Mouse (Mus musculus) neutrophil, adult 65 days (primary cell): Measurements from ENCODE around the gene Hist2h3c2. TPM values are rescaled to one million over a fixed set of nuclear protein-coding genes. Genes with fewer than 3 reads are reported as not detected.

ENCODE experiments used
- total RNA-seq: library from RNA; stranded (reverse); gene quantifications from 2 replicates; pipeline ENCODE4 v1.2.4, GENCODE M21; 2023

Gene Hist2h3c2
- 234 and 345 TPM in 2 replicates for total RNA-seq

DNA sequence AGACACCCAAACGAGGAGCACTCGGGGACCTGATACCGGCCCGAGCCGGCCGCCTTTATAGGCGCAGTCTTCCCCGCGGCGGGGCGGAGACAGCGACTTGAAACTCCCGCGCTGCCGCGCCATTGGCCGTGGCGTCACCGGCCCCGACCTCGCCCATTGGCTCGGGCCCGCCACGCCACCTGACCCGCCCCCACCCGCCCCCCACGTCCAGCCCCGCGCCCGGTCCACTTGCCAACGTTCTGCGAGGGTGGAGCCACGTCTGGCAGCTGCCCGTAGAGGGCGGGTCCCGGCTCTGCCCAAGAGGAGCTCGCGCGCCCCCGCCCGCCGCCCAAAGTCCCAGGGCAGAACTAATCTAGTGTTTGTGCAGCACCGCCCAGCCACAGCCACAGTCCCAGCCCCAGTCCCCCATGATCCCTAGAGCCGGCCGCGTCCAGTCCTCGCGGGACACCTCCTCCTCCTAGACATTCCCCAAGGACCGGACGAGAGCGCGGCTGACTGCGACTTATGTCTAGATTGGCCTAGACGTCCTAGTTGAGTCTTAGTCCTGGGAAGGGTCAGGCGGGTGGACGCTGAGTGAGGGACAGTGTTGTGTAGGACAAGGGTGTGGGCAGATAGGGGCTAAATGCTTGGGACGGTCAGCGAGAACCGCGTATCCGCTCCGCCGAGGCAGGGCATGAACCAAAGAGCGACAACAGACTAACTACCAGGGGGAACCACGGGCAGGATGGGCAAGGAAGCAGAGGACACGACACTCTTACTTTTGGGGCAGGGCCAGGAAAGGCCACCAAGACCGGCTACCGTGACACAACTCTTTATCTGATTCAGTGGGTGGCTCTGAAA, at the start of gene Hist2h3c2:
TSS of gene Hist2h3c2 (minus strand) at position 174 of the 840 bp plus-strand sequence.

DNA sequence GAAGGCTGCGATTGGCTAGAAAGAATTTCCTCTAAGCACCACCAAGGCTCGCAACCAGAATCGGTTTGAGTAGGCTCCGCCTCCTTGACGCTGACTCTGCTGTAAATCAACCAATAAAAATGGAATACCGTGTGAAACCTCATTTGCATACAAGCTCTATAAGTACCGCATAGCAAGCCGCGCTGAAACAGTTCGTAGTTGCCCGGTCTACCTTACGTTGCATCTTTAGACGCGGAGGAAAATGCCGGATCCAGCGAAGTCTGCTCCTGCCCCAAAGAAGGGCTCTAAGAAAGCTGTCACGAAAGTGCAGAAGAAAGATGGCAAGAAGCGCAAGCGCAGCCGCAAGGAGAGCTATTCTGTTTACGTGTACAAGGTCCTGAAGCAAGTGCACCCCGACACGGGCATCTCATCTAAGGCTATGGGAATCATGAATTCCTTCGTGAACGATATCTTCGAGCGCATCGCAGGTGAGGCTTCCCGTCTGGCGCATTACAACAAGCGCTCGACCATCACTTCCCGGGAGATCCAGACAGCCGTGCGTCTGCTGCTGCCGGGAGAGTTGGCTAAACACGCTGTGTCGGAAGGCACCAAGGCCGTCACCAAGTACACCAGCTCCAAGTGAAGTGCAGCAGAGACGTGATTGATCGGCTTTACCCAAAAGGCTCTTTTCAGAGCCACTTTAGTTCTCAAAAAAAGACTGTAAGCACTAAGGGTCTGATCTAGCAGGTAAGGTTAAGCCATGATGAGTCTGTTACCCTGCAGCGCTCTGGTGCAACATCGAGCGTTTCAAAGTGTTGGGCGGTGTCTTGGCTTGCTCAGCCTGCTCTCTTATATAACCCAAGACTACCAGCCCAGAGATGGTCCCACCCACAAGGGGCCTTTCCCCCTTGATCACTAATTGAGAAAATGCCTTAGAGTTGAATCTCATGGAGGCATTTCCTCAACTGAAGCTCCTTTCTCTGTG, 30.9 kb upstream of the Hist2h3c2 start, which contains the start of gene Hist2h2bb:
TSS of gene Hist2h2bb (plus strand) at position 242 of the 964 bp plus-strand sequence.

DNA sequence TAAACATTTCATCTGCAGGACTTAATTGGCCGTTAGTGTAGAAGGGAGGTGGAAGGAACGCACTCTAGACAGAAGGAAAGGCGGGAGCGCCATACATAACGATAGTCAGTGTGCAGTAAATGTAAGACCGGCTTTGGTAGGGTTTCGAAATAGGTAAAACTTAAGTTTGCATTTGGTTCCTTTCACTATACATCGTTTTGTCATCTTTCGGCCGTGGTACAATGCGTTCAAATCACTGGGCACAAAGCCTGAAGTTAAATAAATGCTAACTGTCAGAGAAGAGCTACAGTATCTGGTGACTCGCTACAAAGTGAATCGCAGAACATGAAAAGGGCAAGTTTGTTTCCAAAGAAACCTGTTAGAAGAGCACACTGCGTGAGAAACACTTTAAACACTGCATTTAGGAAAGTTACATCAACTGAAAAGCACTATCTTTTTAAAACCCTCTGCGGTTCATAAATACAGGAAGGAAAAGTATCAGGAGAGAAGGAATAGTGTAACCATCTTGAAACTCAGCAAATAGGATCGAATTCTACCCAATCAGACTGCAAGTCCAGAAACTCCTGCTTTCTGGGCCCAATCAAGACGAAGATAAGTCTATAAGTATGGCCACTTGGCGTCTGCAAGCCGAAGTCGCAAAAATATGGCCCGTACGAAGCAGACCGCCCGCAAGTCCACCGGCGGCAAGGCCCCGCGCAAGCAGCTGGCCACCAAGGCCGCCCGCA, 29.3 kb upstream of the Hist2h3c2 start, which contains the start of gene Hist2h3b:
TSS of gene Hist2h3b (plus strand) at position 604 of the 725 bp plus-strand sequence.

DNA sequence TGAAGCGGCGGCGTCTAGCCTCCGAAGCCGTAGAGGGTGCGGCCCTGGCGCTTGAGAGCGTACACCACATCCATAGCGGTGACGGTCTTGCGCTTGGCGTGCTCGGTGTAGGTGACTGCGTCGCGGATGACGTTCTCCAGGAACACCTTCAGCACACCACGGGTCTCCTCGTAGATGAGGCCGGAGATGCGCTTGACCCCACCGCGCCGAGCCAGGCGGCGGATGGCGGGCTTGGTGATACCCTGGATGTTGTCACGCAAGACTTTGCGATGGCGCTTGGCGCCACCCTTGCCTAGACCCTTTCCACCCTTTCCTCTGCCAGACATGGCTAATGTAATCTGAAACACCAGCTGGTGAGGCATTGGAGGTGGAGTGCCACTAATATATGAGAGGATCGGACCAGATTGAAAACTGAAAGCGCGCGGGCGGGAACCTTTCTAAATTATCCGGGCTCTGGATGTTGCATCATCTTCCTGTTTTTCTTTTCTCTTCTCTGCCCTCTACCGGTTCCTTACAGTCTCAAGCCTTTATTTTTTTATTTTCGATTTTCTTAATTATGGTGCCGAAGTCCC, 24.1 kb upstream of the Hist2h3c2 start, which contains the start of gene Hist2h4:
TSS of gene Hist2h4 (minus strand) at position 333 of the 572 bp plus-strand sequence.

GRCm38 (mm10) chr3:96246427-96246856, 7.5 kb upstream of the Hist2h3c2 start, which contains the start of gene Hist2h3c1:
TSS of gene Hist2h3c1 (plus strand) at chr3:96246685.

DNA sequence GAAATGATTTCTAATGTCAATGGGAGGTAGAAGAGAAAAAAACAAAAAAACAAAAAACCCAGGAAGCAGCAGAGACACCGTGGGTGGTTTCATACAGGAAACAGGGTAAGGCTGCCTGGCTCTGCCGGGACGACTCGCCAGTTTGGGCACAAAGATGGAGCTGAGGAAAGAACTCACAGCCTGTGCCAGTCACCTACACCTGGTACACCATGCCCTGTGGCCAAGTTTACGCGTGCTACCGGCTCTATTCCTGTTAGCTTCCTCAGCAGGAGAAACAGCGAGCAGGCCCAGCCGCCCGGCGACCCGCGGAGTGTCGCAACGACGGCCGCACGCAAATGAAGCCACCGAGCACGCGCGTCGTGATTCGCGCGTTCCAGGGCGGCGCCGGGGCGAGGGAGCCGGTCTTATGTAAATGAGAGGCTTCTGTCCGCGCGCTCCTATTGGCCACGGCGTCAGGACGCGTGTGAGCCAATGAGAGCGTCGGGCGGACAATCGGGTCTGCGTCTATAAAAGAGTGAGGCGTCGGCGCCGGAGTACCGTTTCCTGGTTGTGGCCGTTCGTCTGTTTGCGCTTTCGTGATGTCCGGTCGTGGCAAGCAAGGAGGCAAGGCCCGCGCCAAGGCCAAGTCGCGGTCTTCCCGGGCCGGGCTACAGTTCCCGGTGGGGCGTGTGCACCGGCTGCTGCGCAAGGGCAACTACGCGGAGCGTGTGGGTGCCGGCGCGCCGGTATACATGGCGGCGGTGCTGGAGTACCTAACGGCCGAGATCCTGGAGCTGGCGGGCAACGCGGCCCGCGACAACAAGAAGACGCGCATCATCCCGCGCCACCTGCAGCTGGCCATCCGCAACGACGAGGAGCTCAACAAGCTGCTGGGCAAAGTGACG, 6.3 kb upstream of the Hist2h3c2 start, which contains the start of gene Hist2h2aa1:
TSS of gene Hist2h2aa1 (plus strand) at position 495 of the 884 bp plus-strand sequence.

DNA sequence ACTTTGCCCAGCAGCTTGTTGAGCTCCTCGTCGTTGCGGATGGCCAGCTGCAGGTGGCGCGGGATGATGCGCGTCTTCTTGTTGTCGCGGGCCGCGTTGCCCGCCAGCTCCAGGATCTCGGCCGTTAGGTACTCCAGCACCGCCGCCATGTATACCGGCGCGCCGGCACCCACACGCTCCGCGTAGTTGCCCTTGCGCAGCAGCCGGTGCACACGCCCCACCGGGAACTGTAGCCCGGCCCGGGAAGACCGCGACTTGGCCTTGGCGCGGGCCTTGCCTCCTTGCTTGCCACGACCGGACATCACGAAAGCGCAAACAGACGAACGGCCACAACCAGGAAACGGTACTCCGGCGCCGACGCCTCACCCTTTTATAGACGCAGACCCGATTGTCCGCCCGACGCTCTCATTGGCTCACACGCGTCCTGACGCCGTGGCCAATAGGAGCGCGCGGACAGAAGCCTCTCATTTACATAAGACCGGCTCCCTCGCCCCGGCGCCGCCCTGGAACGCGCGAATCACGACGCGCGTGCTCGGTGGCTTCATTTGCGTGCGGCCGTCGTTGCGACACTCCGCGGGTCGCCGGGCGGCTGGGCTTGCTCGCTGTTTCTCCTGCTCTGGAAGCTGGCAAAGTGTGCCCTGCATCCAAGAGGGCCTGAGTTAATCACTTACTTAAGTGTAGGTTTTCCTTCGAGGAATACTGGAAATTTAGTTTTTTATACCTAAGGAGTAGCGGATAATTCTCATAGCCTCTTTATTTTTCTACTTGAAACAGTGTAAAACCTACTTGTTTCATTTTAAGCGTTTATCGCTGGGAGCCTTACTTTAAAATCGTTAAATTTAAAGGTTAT, 1.2 kb upstream of the Hist2h3c2 start, which contains the start of gene Hist2h2aa2:
TSS of gene Hist2h2aa2 (minus strand) at position 328 of the 850 bp plus-strand sequence.

GRCm38 (mm10) chr3:96220765-96221639, 17.9 kb downstream of the Hist2h3c2 start, which contains the start of the genes Hist2h2ac and Hist2h2be:
TSS of gene Hist2h2ac (minus strand) at chr3:96220880.
TSS of gene Hist2h2be (plus strand) at chr3:96221119.

DNA sequence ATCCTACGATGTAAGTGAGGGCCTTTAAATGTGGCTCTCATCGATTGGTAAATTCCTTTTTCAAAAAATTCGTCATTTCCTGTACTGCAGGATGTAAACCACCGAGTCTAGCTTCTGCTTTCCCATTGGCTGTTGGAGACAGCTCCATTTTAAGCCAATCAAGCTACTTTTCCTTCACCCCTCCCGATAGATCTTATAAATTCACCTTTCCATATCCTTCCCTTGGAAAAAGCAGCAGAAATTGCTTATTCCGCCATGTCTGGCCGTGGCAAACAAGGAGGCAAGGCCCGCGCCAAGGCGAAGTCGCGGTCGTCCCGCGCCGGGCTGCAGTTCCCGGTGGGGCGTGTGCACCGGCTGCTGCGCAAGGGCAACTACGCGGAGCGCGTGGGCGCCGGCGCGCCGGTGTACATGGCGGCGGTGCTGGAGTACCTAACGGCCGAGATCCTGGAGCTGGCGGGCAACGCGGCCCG, 19.2 kb downstream of the Hist2h3c2 start, which contains the start of the genes Bola1 and Hist2h2ab:
TSS of gene Bola1 (minus strand) at position 49 of the 470 bp plus-strand sequence.
TSS of gene Hist2h2ab (plus strand) at position 205 of the 470 bp plus-strand sequence.

Other genes with a start within 250 kb of the Hist2h3c2 start
- 37.4 and 45.9 TPM in 2 replicates for gene Plekho1, start 243.1 kb downstream of the Hist2h3c2 start, total RNA-seq
- 8.2 and 9.3 TPM in 2 replicates for gene Vps45, start 180.7 kb downstream of the Hist2h3c2 start, total RNA-seq
- 18.5 and 19.1 TPM in 2 replicates for gene Otud7b, start 134.6 kb downstream of the Hist2h3c2 start, total RNA-seq
- 0.14 and 0.88 TPM in 2 replicates for gene Mtmr11, start 77.1 kb downstream of the Hist2h3c2 start, total RNA-seq
- 39.0 and 45.7 TPM in 2 replicates for gene Sf3b4, start 66.8 kb downstream of the Hist2h3c2 start, total RNA-seq
- gene Sv2a, start 58.0 kb downstream of the Hist2h3c2 start, total RNA-seq, result 0.16 and 0.43 TPM in 2 replicates
- 1.1 and 2.9 TPM in 2 replicates for gene Bola1, start 19.4 kb downstream of the Hist2h3c2 start, total RNA-seq
- gene Hist2h2ab, start 19.3 kb downstream of the Hist2h3c2 start, total RNA-seq, result 11.8 and 12.8 TPM in 2 replicates
- 166 and 197 TPM in 2 replicates for gene Hist2h2ac, start 18.2 kb downstream of the Hist2h3c2 start, total RNA-seq
- 1.2 and 2.1 TPM in 2 replicates for gene Hist2h2be, start 18.0 kb downstream of the Hist2h3c2 start, total RNA-seq
- 1,826 and 2,294 TPM in 2 replicates for gene Hist2h2aa2, start 1.1 kb upstream of the Hist2h3c2 start, total RNA-seq
- gene Hist2h2aa1, start 6.4 kb upstream of the Hist2h3c2 start, total RNA-seq, result 29.7 and 30.1 TPM in 2 replicates
- not detected in 2 replicates for gene Hist2h3c1, start 7.6 kb upstream of the Hist2h3c2 start, total RNA-seq
- gene Hist2h4, start 24.2 kb upstream of the Hist2h3c2 start, total RNA-seq, result 118 and 170 TPM in 2 replicates
- 1,408 and 1,623 TPM in 2 replicates for gene Hist2h3b, start 29.5 kb upstream of the Hist2h3c2 start, total RNA-seq
- gene Hist2h2bb, start 30.6 kb upstream of the Hist2h3c2 start, total RNA-seq, result 992 and 1,162 TPM in 2 replicates
- 0.63 and 1.9 TPM in 2 replicates for gene Fcgr1, start 54.8 kb upstream of the Hist2h3c2 start, total RNA-seq
- not detected in 2 replicates for gene BC107364, start 213.2 kb upstream of the Hist2h3c2 start, total RNA-seq